Mouse (Mus musculus): Measurements from ENCODE around the gene Erp27. TPM values are rescaled to one million over a fixed set of nuclear protein-coding genes. Genes with fewer than 3 reads are reported as not detected.

Erp27 gene
- total and polyA plus RNA-seq, 3 experiments, result 0.39 TPM; not detected in 2

- no peaks in the 10 kb centered on the region for H3K79me2 ChIP-seq (ENCODE audit: control insufficient read depth, insufficient read depth, low read length, poor library complexity)
- no peaks in the 10 kb centered on the region for H3K9me3 ChIP-seq (replicated peaks; ENCODE audit: insufficient read depth, low read length)
- DNase-seq (ENCODE audit: low read depth, low spot score), result no peak
- no peaks in the 10 kb centered on the region for H3K4me1 ChIP-seq (ENCODE audit: control insufficient read depth in 1 of 2, insufficient read depth in 2 of 2, low read length in 2 of 2)
- TF ChIP-seq POLR2AphosphoS2 (IDR thresholded peaks at IDR 0.05; ENCODE audit: low read length), result no peak
- no peak for TF ChIP-seq MAZ (IDR thresholded peaks at IDR 0.05; ENCODE audit: low read depth, low read length)
- H3K27ac ChIP-seq (ENCODE audit: control insufficient read depth, low read depth, low read length), result no peak overlapping the region
- no peaks in the 10 kb centered on the region for H3K36me3 ChIP-seq (ENCODE audit: control insufficient read depth in 1 of 2, insufficient read depth in 2 of 2, low read length in 2 of 2)
- H3K27me3 ChIP-seq (ENCODE audit: control insufficient read depth in 1 of 2, insufficient read depth in 2 of 2, low read length in 2 of 2), result no peaks in the 10 kb centered on the region; a peak in 1 of 4 replicates
- H3K9ac ChIP-seq (ENCODE audit: control insufficient read depth, low read depth, low read length, poor library complexity, severe bottlenecking), result no peak overlapping the region
- H3K4me3 ChIP-seq (ENCODE audit: control insufficient read depth in 1 of 2, insufficient read depth in 1 of 2, low read depth in 2 of 2, low read length in 2 of 2), result no peak overlapping the region
These were observed 40.3 kb downstream of the Erp27 start for GRCm38 (mm10) chr6:136881678-136882077.

- Histone ChIP-seq H3K27me3 (ENCODE audit: control insufficient read depth in 1 of 2, insufficient read depth in 2 of 2, low read length in 2 of 2) (peaks cover 0 to 8% of the 10 kb centered on the region in 2 experiments; a peak in 3 of 4 replicates), H3K36me3 (ENCODE audit: control insufficient read depth in 1 of 2, insufficient read depth in 2 of 2, low read length in 2 of 2) (no peaks in the 10 kb centered on the region), H3K4me3 (ENCODE audit: control insufficient read depth in 1 of 2, insufficient read depth in 1 of 2, low read depth in 2 of 2, low read length in 2 of 2) (no peak within 1 kb of the TSS), H3K79me2 (ENCODE audit: control insufficient read depth, insufficient read depth, low read length, poor library complexity) (no peaks in the 10 kb centered on the region), H3K4me1 (ENCODE audit: control insufficient read depth in 1 of 2, insufficient read depth in 2 of 2, low read length in 2 of 2) (no peaks in the 10 kb centered on the region), H3K9me3 (replicated peaks; ENCODE audit: insufficient read depth, low read length) (no peaks in the 10 kb centered on the region), H3K27ac (ENCODE audit: control insufficient read depth, low read depth, low read length) (no peak within 1 kb of the TSS), H3K9ac (ENCODE audit: control insufficient read depth, low read depth, low read length, poor library complexity, severe bottlenecking) (no peak within 1 kb of the TSS)
- no peak for DNase-seq (ENCODE audit: low read depth, low spot score)
- TF ChIP-seq UBTF (IDR thresholded peaks at IDR 0.05; ENCODE audit: borderline replicate concordance, insufficient read depth, low read depth, low read length) (no peak), POLR2AphosphoS2 (IDR thresholded peaks at IDR 0.05; ENCODE audit: low read length) (no peak), KAT2A (conservative IDR thresholded peaks at IDR 0.05; ENCODE audit: low read depth, low read length) (no peak), MEF2A (IDR thresholded peaks at IDR 0.05; ENCODE audit: extremely low read depth, insufficient replicate concordance, low read depth, low read length, poor library complexity, severe bottlenecking) (no peak), MYB (IDR thresholded peaks at IDR 0.05; ENCODE audit: low read depth, low read length) (no peak), TAL1 (IDR thresholded peaks at IDR 0.05; ENCODE audit: low read length) (no peak), CHD2 (IDR thresholded peaks at IDR 0.05; ENCODE audit: low read length) (no peak), MYC (IDR thresholded peaks at IDR 0.05; ENCODE audit: low read depth, low read length) (no peak), POLR2A (IDR thresholded peaks at IDR 0.05; ENCODE audit: control insufficient read depth in 1 of 2, insufficient read depth in 1 of 2, low read depth in 1 of 2, low read length in 2 of 2, poor library complexity in 1 of 2) (no peak), USF2 (IDR thresholded peaks at IDR 0.05; ENCODE audit: borderline replicate concordance in 1 of 2, insufficient read depth in 1 of 2, low read depth in 1 of 2, low read length in 2 of 2) (no peak), USF1 (IDR thresholded peaks at IDR 0.05; ENCODE audit: low read depth, low read length) (no peak), EP300 (IDR thresholded peaks at IDR 0.05; ENCODE audit: low read depth in 1 of 2, low read length in 2 of 2) (no peak), MAFK (IDR thresholded peaks at IDR 0.05; ENCODE audit: borderline replicate concordance, low read depth, low read length) (no peak), BHLHE40 (IDR thresholded peaks at IDR 0.05; ENCODE audit: borderline replicate concordance, low read depth, low read length) (no peak)
These were observed 46.3 kb downstream of the Erp27 start, which contains the start of gene Mgp for GRCm38 (mm10) chr6:136875670-136876069. TSS of gene Mgp (minus strand) at chr6:136875823.
